Mouse (Mus musculus): ENCODE data around the gene Fndc3a. TPM values are rescaled to one million over a fixed set of nuclear protein-coding genes. Genes with fewer than 3 reads are reported as not detected.

Gene Fndc3a
- polyA plus RNA-seq, 1 experiment, result 19.8 TPM

- no peak overlapping the region for H3K4me3 ChIP-seq (replicated peaks; ENCODE audit: control insufficient read depth, low read depth, low read length)
- TF ChIP-seq POLR2A (IDR thresholded peaks at IDR 0.05; ENCODE audit: borderline replicate concordance, control insufficient read depth, low read depth, low read length) (no peak), CTCF (IDR thresholded peaks at IDR 0.05; ENCODE audit: control insufficient read depth, insufficient read depth, low read length) (no peak)
- peaks cover 1% of the 10 kb centered on the region; the same call in 1 of the 2 replicates for H3K4me1 ChIP-seq (ENCODE audit: control insufficient read depth, insufficient read depth, low read length)
- 4% methylated on average over 5 of the region's 5 CpGs for WGBS
- H3K27ac ChIP-seq (ENCODE audit: control insufficient read depth, insufficient read depth, low read depth, low read length, poor library complexity), result no peak overlapping the region
Measured at GRCm38 (mm10) chr14:72700056-72700455, 9.7 kb downstream of the Fndc3a start.

GRCm38 (mm10) chr14:72691406-72691805 is 18.4 kb downstream of the Fndc3a start:
- no peaks in the 10 kb centered on the region; the same call in 1 of the 2 replicates for H3K4me1 ChIP-seq (ENCODE audit: control insufficient read depth, insufficient read depth, low read length)
- no peak overlapping the region for H3K4me3 ChIP-seq (replicated peaks; ENCODE audit: control insufficient read depth, low read depth, low read length)
- H3K27ac ChIP-seq (ENCODE audit: control insufficient read depth, insufficient read depth, low read depth, low read length, poor library complexity), result no peak overlapping the region
- no peak for TF ChIP-seq CTCF (IDR thresholded peaks at IDR 0.05; ENCODE audit: control insufficient read depth, insufficient read depth, low read length)
- no peak for TF ChIP-seq POLR2A (IDR thresholded peaks at IDR 0.05; ENCODE audit: borderline replicate concordance, control insufficient read depth, low read depth, low read length)
- WGBS, result 0% methylated on average over 1 of the region's 1 CpGs

- no peak overlapping the region for H3K4me3 ChIP-seq (replicated peaks; ENCODE audit: control insufficient read depth, low read depth, low read length)
- no peak overlapping the region for H3K27ac ChIP-seq (ENCODE audit: control insufficient read depth, insufficient read depth, low read depth, low read length, poor library complexity)
- H3K4me1 ChIP-seq (ENCODE audit: control insufficient read depth, insufficient read depth, low read length), result no peaks in the 10 kb centered on the region; the same call in 1 of the 2 replicates
- no peak for TF ChIP-seq CTCF (IDR thresholded peaks at IDR 0.05; ENCODE audit: control insufficient read depth, insufficient read depth, low read length)
- TF ChIP-seq POLR2A (IDR thresholded peaks at IDR 0.05; ENCODE audit: borderline replicate concordance, control insufficient read depth, low read depth, low read length), result no peak
Measured at GRCm38 (mm10) chr14:72689525-72689924, 20.3 kb downstream of the Fndc3a start.

GRCm38 (mm10) chr14:72684857-72685370 is 24.9 kb downstream of the Fndc3a start:
- Histone ChIP-seq H3K27ac (ENCODE audit: control insufficient read depth, insufficient read depth, low read depth, low read length, poor library complexity) (no peak overlapping the region), H3K4me3 (replicated peaks; ENCODE audit: control insufficient read depth, low read depth, low read length) (no peak overlapping the region), H3K4me1 (ENCODE audit: control insufficient read depth, insufficient read depth, low read length) (no peaks in the 10 kb centered on the region; the same call in 1 of the 2 replicates)
- 22% methylated on average over 4 of the region's 4 CpGs for WGBS
- TF ChIP-seq POLR2A (IDR thresholded peaks at IDR 0.05; ENCODE audit: borderline replicate concordance, control insufficient read depth, low read depth, low read length) (no peak), CTCF (IDR thresholded peaks at IDR 0.05; ENCODE audit: control insufficient read depth, insufficient read depth, low read length) (no peak)

- TF ChIP-seq POLR2A (IDR thresholded peaks at IDR 0.05; ENCODE audit: borderline replicate concordance, control insufficient read depth, low read depth, low read length) (no peak), CTCF (IDR thresholded peaks at IDR 0.05; ENCODE audit: control insufficient read depth, insufficient read depth, low read length) (no peak)
- no peak overlapping the region for H3K4me3 ChIP-seq (replicated peaks; ENCODE audit: control insufficient read depth, low read depth, low read length)
- 37% methylated on average over 3 of the region's 3 CpGs for WGBS
- H3K4me1 ChIP-seq (ENCODE audit: control insufficient read depth, insufficient read depth, low read length), result no peaks in the 10 kb centered on the region
- no peak overlapping the region for H3K27ac ChIP-seq (ENCODE audit: control insufficient read depth, insufficient read depth, low read depth, low read length, poor library complexity)
Measured at GRCm38 (mm10) chr14:72677247-72677646, 32.6 kb downstream of the Fndc3a start.

GRCm38 (mm10) chr14:72671911-72672310 is 37.9 kb downstream of the Fndc3a start:
- Histone ChIP-seq H3K4me3 (replicated peaks; ENCODE audit: control insufficient read depth, low read depth, low read length) (no peak overlapping the region), H3K4me1 (ENCODE audit: control insufficient read depth, insufficient read depth, low read length) (no peaks in the 10 kb centered on the region), H3K27ac (ENCODE audit: control insufficient read depth, insufficient read depth, low read depth, low read length, poor library complexity) (no peak overlapping the region)
- 80% methylated on average over 3 of the region's 3 CpGs for WGBS
- TF ChIP-seq POLR2A (IDR thresholded peaks at IDR 0.05; ENCODE audit: borderline replicate concordance, control insufficient read depth, low read depth, low read length) (no peak), CTCF (IDR thresholded peaks at IDR 0.05; ENCODE audit: control insufficient read depth, insufficient read depth, low read length) (no peak)

GRCm38 (mm10) chr14:72670987-72671386 is 38.8 kb downstream of the Fndc3a start:
- H3K27ac ChIP-seq (ENCODE audit: control insufficient read depth, insufficient read depth, low read depth, low read length, poor library complexity), result no peak overlapping the region
- H3K4me3 ChIP-seq (replicated peaks; ENCODE audit: control insufficient read depth, low read depth, low read length), result no peak overlapping the region
- 92% methylated on average over 2 of the region's 2 CpGs for WGBS
- TF ChIP-seq CTCF (IDR thresholded peaks at IDR 0.05; ENCODE audit: control insufficient read depth, insufficient read depth, low read length) (no peak), POLR2A (IDR thresholded peaks at IDR 0.05; ENCODE audit: borderline replicate concordance, control insufficient read depth, low read depth, low read length) (no peak)
- no peaks in the 10 kb centered on the region for H3K4me1 ChIP-seq (ENCODE audit: control insufficient read depth, insufficient read depth, low read length)

GRCm38 (mm10) chr14:72649268-72649667 is 60.5 kb downstream of the Fndc3a start:
- H3K4me1 ChIP-seq (ENCODE audit: control insufficient read depth, insufficient read depth, low read length), result no peaks in the 10 kb centered on the region
- no peak for TF ChIP-seq POLR2A (IDR thresholded peaks at IDR 0.05; ENCODE audit: borderline replicate concordance, control insufficient read depth, low read depth, low read length)
- TF ChIP-seq CTCF (IDR thresholded peaks at IDR 0.05; ENCODE audit: control insufficient read depth, insufficient read depth, low read length), result no peak
- no peak overlapping the region for H3K4me3 ChIP-seq (replicated peaks; ENCODE audit: control insufficient read depth, low read depth, low read length)
- no peak overlapping the region for H3K27ac ChIP-seq (ENCODE audit: control insufficient read depth, insufficient read depth, low read depth, low read length, poor library complexity)

- TF ChIP-seq CTCF (IDR thresholded peaks at IDR 0.05; ENCODE audit: control insufficient read depth, insufficient read depth, low read length), result no peak
- no peak for TF ChIP-seq POLR2A (IDR thresholded peaks at IDR 0.05; ENCODE audit: borderline replicate concordance, control insufficient read depth, low read depth, low read length)
- Histone ChIP-seq H3K4me3 (replicated peaks; ENCODE audit: control insufficient read depth, low read depth, low read length) (no peak overlapping the region), H3K4me1 (ENCODE audit: control insufficient read depth, insufficient read depth, low read length) (no peaks in the 10 kb centered on the region; the same call in 1 of the 2 replicates), H3K27ac (ENCODE audit: control insufficient read depth, insufficient read depth, low read depth, low read length, poor library complexity) (no peak overlapping the region)
Measured at GRCm38 (mm10) chr14:72645512-72645911, 64.3 kb downstream of the Fndc3a start.

Measured in bone marrow, adult 2 months (tissue).